Mouse (Mus musculus) megakaryocyte-erythroid progenitor cell, adult 5-6 weeks (primary cell): Measurements from ENCODE around the gene Rims3. TPM values are rescaled to one million over a fixed set of nuclear protein-coding genes. Genes with fewer than 3 reads are reported as not detected.
A peak's percentile ranks its signal among the peaks of the same experiment; 100 is the strongest.

Experiments
- ATAC-seq: replicated peaks from 2 replicates; pipeline ENCODE4 v1.8.0; 2016; ENCODE audit warnings: mild to moderate bottlenecking, inconsistent platforms; ENCODE audit not compliant: severe bottlenecking, poor library complexity, low FRiP score, low TSS enrichment
- total RNA-seq, 2 experiments: library from RNA; stranded (forward) in 1 of 2; stranded (reverse) in 1 of 2; fragments of 200-1000, 215-1000 nt in 1 of 2; fragments of >200 nt in 1 of 2; fragmentation: Nextera tagmentation in 1 of 2; gene quantifications; 2 replicates each; pipeline ENCODE4 v1.2.3; 2014 to 2017

Gene Rims3
- total RNA-seq, 2 experiments from 2014 or later: not detected

- ATAC-seq: peak; percentile 72
These were observed 32.9 kb downstream of the Rims3 start for GRCm38 (mm10) chr4:120887381-120888112.

GRCm38 (mm10) chr4:120888884-120889283 lies 34.3 kb downstream of the Rims3 start:
- ATAC-seq: no peak

- no peak for ATAC-seq
These were observed 36.3 kb downstream of the Rims3 start for GRCm38 (mm10) chr4:120890754-120891440.

- ATAC-seq: no peak
These were observed 37.3 kb downstream of the Rims3 start for GRCm38 (mm10) chr4:120891960-120892359.

GRCm38 (mm10) chr4:120892516-120892915 lies 37.9 kb downstream of the Rims3 start:
- ATAC-seq: no peak

GRCm38 (mm10) chr4:120893656-120894401 lies 39.2 kb downstream of the Rims3 start:
- no peak for ATAC-seq

GRCm38 (mm10) chr4:120894584-120894983 lies 40.0 kb downstream of the Rims3 start:
- no peak for ATAC-seq

GRCm38 (mm10) chr4:120895226-120895625 lies 40.6 kb downstream of the Rims3 start:
- ATAC-seq: no peak

GRCm38 (mm10) chr4:120895810-120896584 lies 41.4 kb downstream of the Rims3 start:
- ATAC-seq: no peak

- no peak for ATAC-seq
These were observed 49.9 kb downstream of the Rims3 start for GRCm38 (mm10) chr4:120904533-120904932.

GRCm38 (mm10) chr4:120905644-120906043 lies 51.0 kb downstream of the Rims3 start:
- ATAC-seq: no peak

- ATAC-seq: peak; percentile 88
These were observed 55.0 kb downstream of the Rims3 start for GRCm38 (mm10) chr4:120909558-120910150.

GRCm38 (mm10) chr4:120911086-120911485 lies 56.5 kb downstream of the Rims3 start:
- no peak for ATAC-seq

- no peak for ATAC-seq
These were observed 58.2 kb downstream of the Rims3 start for GRCm38 (mm10) chr4:120912866-120913265.

GRCm38 (mm10) chr4:120913443-120913842 lies 58.8 kb downstream of the Rims3 start:
- no peak for ATAC-seq

GRCm38 (mm10) chr4:120913861-120914260 lies 59.2 kb downstream of the Rims3 start:
- ATAC-seq: no peak

- ATAC-seq: no peak
These were observed 59.9 kb downstream of the Rims3 start for GRCm38 (mm10) chr4:120914501-120914900.

- no peak for ATAC-seq
These were observed 66.8 kb downstream of the Rims3 start for GRCm38 (mm10) chr4:120921461-120921860.
